In the genomic region with DNA sequence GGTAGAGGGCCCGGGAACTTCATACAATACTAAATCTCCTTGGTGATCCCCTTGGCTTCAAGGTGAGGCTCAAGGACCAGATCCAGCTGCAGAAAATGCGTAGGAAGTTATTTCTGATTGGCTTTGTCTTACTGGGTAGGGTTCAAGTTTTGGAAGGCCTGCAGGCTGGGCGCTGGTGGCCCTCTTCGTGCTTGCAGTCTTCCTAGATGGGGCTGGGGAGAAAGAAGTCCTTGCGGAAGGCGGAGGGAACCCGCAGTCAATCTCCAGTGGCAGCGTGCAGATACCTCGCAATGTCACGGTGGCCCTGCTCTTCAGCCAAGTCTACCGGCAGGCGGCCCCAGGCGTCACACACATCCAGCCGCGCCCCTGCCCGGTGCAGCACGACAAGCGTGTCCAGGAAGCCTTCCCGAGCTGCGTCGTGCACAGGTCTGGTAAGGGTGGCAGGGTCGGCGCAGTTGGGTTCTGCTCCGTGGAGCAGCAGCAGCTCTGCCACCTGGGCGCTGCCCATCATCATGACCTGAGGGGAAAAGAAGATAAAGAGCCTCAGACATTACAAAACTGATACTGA, we compare ENCODE assay signal across 15 mouse cellular contexts. TPM values are rescaled to one million over a fixed set of nuclear protein-coding genes. Genes with fewer than 3 reads are reported as not detected.
A peak's percentile ranks its signal among the peaks of the same experiment; 100 is the strongest.
DNase-seq lines count a peak whose midpoint lies in the region; ATAC-seq and TF ChIP-seq lines count a peak whose summit lies in the region.
"Had no signal": no experiment of that assay in that cellular context is flagged by ENCODE, and none has a peak within 500 bp of the region (broad histone marks: within the 10 kb centered on the region; RNA-seq: fewer than 3 reads in every experiment).

No protein-coding gene starts in this region.

- no peaks in the 10 kb centered on the region for H3K36me3 ChIP-seq in midbrain, embryonic 10.5 days
- H3K36me3 ChIP-seq in midbrain, postnatal 0 days (ENCODE audit: insufficient read depth, low read length), result no peaks in the 10 kb centered on the region
- H3K36me3 ChIP-seq in embryonic facial prominence, embryonic 10.5 days (replicated peaks), result no peaks in the 10 kb centered on the region
- H3K36me3 ChIP-seq in small intestine, adult 2 months (ENCODE audit: control insufficient read depth, insufficient read depth, low read length), result peaks cover 27% of the 10 kb centered on the region

- H3K9me3 ChIP-seq in midbrain, embryonic 10.5 days (replicated peaks), result no peaks in the 10 kb centered on the region
- no peaks in the 10 kb centered on the region for H3K9me3 ChIP-seq in midbrain, postnatal 0 days (ENCODE audit: low read length)
- no peaks in the 10 kb centered on the region for H3K9me3 ChIP-seq in embryonic facial prominence, embryonic 10.5 days

- DNase-seq in embryo, embryonic 11 days, result peak; percentile 45
- no peak for DNase-seq in embryo, embryonic 10.5 days (ENCODE audit: low spot score)
- DNase-seq in midbrain, embryonic 10.5 days (ENCODE audit: low spot score), result peak; percentile 44
- no peak for DNase-seq in midbrain, postnatal 0 days (ENCODE audit: low spot score)
- peak; percentile 48 for DNase-seq in embryonic facial prominence, embryonic 10.5 days (ENCODE audit: low spot score)
- no peak for DNase-seq in frontal cortex, postnatal 10 days (ENCODE audit: low spot score in 2 of 2)
- no peak for DNase-seq in gastrocnemius, postnatal 36 days
- DNase-seq: B cell, adult 2 months; cerebellum, adult 2 months; kidney, adult 18-20 months; liver, postnatal 0 days; right cerebral cortex, postnatal 25 days; thymus, postnatal 14 days had no signal

- H3K4me2 ChIP-seq in midbrain, postnatal 0 days (ENCODE audit: low read depth, low read length, poor library complexity, severe bottlenecking), result no peak overlapping the region

- intact Hi-C loops in gastrocnemius, postnatal 36 days (cut with DNase I), result no loop called here

- TF ChIP-seq POLR2A in small intestine, adult 2 months (IDR thresholded peaks at IDR 0.05; ENCODE audit: low read depth, low read length), result no peak

- H3K4me1 ChIP-seq in midbrain, embryonic 10.5 days, result peaks cover 16% of the 10 kb centered on the region
- no peaks in the 10 kb centered on the region for H3K4me1 ChIP-seq in midbrain, postnatal 0 days (ENCODE audit: insufficient read depth, low read length)
- H3K4me1 ChIP-seq in embryonic facial prominence, embryonic 10.5 days, result peaks cover 18% of the 10 kb centered on the region
- peaks cover 9% of the 10 kb centered on the region for H3K4me1 ChIP-seq in small intestine, adult 2 months (ENCODE audit: control insufficient read depth, insufficient read depth, insufficient read length, low read length)

- H3K9ac ChIP-seq in midbrain, postnatal 0 days (replicated peaks; ENCODE audit: low read length, poor library complexity, severe bottlenecking), result no peak overlapping the region
- H3K9ac ChIP-seq: liver, postnatal 0 days had no signal

- ATAC-seq in midbrain, postnatal 0 days (ENCODE audit: low FRiP score), result no peak
- ATAC-seq: liver, postnatal 0 days had no signal

- peaks cover 100% of the 10 kb centered on the region for H3K27me3 ChIP-seq in midbrain, embryonic 10.5 days (ENCODE audit: low read depth, poor library complexity, severe bottlenecking)
- peaks cover 86% of the 10 kb centered on the region for H3K27me3 ChIP-seq in midbrain, postnatal 0 days (ENCODE audit: insufficient read depth, low read length)
- peaks cover 100% of the 10 kb centered on the region for H3K27me3 ChIP-seq in embryonic facial prominence, embryonic 10.5 days (replicated peaks; ENCODE audit: low read depth, poor library complexity, severe bottlenecking)
- peaks cover 17% of the 10 kb centered on the region for H3K27me3 ChIP-seq in small intestine, adult 2 months (ENCODE audit: control insufficient read depth, insufficient read depth, low read length)

- WGBS in midbrain, embryonic 10.5 days, result 1% methylated on average over 25 of the region's 25 CpGs
- under 1% methylated on average over 25 of the region's 25 CpGs for WGBS in midbrain, postnatal 0 days
- WGBS in embryonic facial prominence, embryonic 10.5 days, result under 1% methylated on average over 25 of the region's 25 CpGs
- WGBS in small intestine, adult 2 months, result 25% methylated on average over 25 of the region's 25 CpGs

- no peak for TF ChIP-seq CTCF in midbrain, postnatal 0 days (IDR thresholded peaks at IDR 0.05)
- TF ChIP-seq CTCF in small intestine, adult 2 months (IDR thresholded peaks at IDR 0.05; ENCODE audit: extremely low read depth, insufficient read length, insufficient replicate concordance, low read depth, low read length), result no peak; the same call in 1 of the 2 replicates

- no peak overlapping the region for H3K4me3 ChIP-seq in midbrain, embryonic 10.5 days
- no peak overlapping the region for H3K4me3 ChIP-seq in midbrain, postnatal 0 days (ENCODE audit: low read depth, low read length)
- H3K4me3 ChIP-seq in embryonic facial prominence, embryonic 10.5 days, result no peak overlapping the region
- H3K4me3 ChIP-seq in small intestine, adult 2 months (ENCODE audit: low read depth, low read length), result peak overlapping the region; percentile 59

- no peak overlapping the region for H3K27ac ChIP-seq in midbrain, embryonic 10.5 days (replicated peaks)
- H3K27ac ChIP-seq in midbrain, postnatal 0 days (ENCODE audit: low read depth, low read length), result no peak overlapping the region
- no peak overlapping the region for H3K27ac ChIP-seq in embryonic facial prominence, embryonic 10.5 days (replicated peaks)
- no peak overlapping the region for H3K27ac ChIP-seq in small intestine, adult 2 months (ENCODE audit: insufficient read depth, low read depth, low read length)

RNA-seq across cellular contexts. Expression of a gene that starts 4.0 kb away (rescaled TPM):
- polyA plus RNA-seq in midbrain, embryonic 10.5 days (2016; fragmentation: Nextera tagmentation; extraction: Ambion mirVana), result 0.09 and 0.19 TPM in 2 replicates
- total RNA-seq in midbrain, postnatal 0 days (2014; rRNA removed), result 1.2 and 4.2 TPM in 2 replicates
- 2.1 and 2.8 TPM in 2 replicates for polyA plus RNA-seq in midbrain, postnatal 0 days (2015; fragmentation: Nextera tagmentation; extraction: Ambion mirVana)
- 0.88 and 1.2 TPM in 2 replicates for polyA plus RNA-seq in embryonic facial prominence, embryonic 10.5 days (2016; fragmentation: Nextera tagmentation; extraction: Ambion mirVana)
- 136 and 280 TPM in 2 replicates for polyA plus RNA-seq in small intestine, adult 2 months (2012; rRNA removed)
- 1 to 10 TPM in 1 of 2 experiments, under 1 TPM in 1; 0.31 to 1.3 TPM for total RNA-seq in gastrocnemius, postnatal 36 days (2021)
- polyA plus RNA-seq: liver, postnatal 0 days had no signal

RNA-seq across cellular contexts. Expression of a gene that starts 12.4 kb away (rescaled TPM):
- polyA plus RNA-seq in midbrain, embryonic 10.5 days (2016; fragmentation: Nextera tagmentation; extraction: Ambion mirVana), result not detected in 2 replicates
- total RNA-seq in midbrain, postnatal 0 days (2014; rRNA removed), result not detected in 2 replicates
- polyA plus RNA-seq in midbrain, postnatal 0 days (2015; fragmentation: Nextera tagmentation; extraction: Ambion mirVana), result not detected in 2 replicates
- polyA plus RNA-seq in embryonic facial prominence, embryonic 10.5 days (2016; fragmentation: Nextera tagmentation; extraction: Ambion mirVana), result not detected in 2 replicates
- 0.39 and 0.93 TPM in 2 replicates for polyA plus RNA-seq in small intestine, adult 2 months (2012; rRNA removed)
- total RNA-seq in gastrocnemius, postnatal 36 days (2021), result not detected
- total RNA-seq: heart, postnatal 25 days had no signal
- polyA plus RNA-seq: cerebellum, adult 2 months; liver, postnatal 0 days had no signal

Comparison
In these comparisons a context has a peak if more than half of its experiments do, and no peak if none do; other contexts are left out.
1. DNase-seq: peak in embryo, embryonic 11 days (single experiment), midbrain, embryonic 10.5 days (single experiment) and embryonic facial prominence, embryonic 10.5 days (single experiment); none in embryo, embryonic 10.5 days (single experiment), midbrain, postnatal 0 days (single experiment), frontal cortex, postnatal 10 days (0 of 2) and gastrocnemius, postnatal 36 days (0 of 2).
2. RNA of a gene that starts 4.0 kb away (polyA plus RNA-seq): 136 to 280 TPM in small intestine, adult 2 months; 2.1 to 2.8 TPM in midbrain, postnatal 0 days, 0.88 to 1.2 TPM in embryonic facial prominence, embryonic 10.5 days and 0.09 to 0.19 TPM in midbrain, embryonic 10.5 days; every median in the first group is over 10 times any median in the second.